Mouse (Mus musculus): ENCODE data around the gene Igsf8. TPM values are rescaled to one million over a fixed set of nuclear protein-coding genes. Genes with fewer than 3 reads are reported as not detected.
A peak's percentile ranks its signal among the peaks of the same experiment; 100 is the strongest.

Gene Igsf8
- total RNA-seq (2014; fragmentation: Nextera tagmentation) (9.3 and 23.6 TPM in 2 replicates), total RNA-seq (2017) (9.7 and 16.4 TPM in 2 replicates)

DNA sequence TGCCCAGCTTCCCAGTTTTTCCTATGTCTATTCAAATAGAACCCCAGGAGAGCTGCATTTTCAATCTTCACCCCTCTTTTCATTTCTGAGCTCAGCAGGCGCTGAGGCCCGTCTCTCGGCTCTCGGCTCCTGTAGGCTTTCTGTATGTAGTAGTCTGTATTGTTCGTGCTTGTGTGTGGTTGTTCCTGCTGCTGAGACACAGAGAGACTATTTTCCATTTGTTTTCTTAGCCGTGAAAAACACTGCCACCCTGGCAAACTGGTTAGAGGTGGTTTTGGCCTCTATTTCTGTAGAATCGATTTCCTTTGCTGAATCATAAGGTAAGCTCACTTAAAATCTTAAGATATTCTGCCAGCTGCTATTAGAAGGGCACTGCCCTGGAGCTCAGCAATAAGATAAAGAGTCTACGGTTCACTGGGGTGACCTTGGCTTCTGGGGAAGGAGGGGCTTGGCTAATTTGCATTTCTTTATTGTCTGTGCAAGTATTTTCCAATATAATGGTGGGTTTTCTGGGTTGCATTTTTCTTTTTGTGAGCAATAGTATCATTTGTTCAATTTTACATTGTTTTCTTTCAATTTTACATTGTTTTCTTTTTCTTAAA, at the start of gene Igsf8:
Gene Igsf8 (plus strand): TSS at position 165 of the 602 bp plus-strand sequence.
- ATAC-seq (replicated peaks; ENCODE audit: low FRiP score, low TSS enrichment, poor library complexity, severe bottlenecking): no peak

DNA sequence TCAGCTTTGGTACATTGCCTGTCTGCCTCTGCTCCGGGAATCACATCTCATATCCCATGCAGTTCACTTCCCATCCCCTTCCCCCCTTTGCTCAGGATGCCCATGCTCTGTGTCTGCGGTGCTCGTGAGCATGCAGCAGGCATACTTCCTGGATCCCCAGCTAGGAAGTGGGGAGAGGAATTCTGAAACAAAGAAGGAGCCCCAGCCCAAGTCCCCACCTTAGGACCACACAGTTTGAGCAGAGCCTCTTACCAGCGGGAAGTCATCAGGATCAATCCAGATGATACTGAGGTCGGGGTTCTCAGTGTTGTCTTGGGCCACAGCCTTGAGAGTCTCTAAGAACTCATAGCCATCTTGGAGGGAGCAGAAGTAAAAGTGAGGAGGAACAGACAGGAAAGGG, 48.7 kb upstream of the Igsf8 start:
- no peak for ATAC-seq (replicated peaks; ENCODE audit: low FRiP score, low TSS enrichment, poor library complexity, severe bottlenecking)

DNA sequence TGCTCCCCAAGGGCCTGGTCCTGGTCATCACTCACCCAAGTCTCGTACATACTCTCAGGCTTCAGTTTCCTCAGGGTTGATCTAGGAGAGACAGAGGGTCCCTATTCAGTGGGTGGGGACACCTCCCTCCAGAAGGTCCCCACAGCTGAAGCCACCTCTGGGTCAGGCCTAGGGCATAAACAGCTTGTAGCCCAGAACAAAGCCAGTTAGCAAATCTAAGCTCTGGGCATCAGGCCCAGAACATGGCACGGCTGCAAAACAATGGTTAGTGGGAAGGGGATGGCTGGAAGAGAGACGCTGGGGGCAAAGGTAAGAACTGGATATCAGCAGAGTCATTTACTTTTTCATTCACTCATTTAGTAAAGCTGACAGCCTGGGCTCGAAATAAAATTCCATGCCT, 47.7 kb upstream of the Igsf8 start:
- no peak for ATAC-seq (replicated peaks; ENCODE audit: low FRiP score, low TSS enrichment, poor library complexity, severe bottlenecking)

DNA sequence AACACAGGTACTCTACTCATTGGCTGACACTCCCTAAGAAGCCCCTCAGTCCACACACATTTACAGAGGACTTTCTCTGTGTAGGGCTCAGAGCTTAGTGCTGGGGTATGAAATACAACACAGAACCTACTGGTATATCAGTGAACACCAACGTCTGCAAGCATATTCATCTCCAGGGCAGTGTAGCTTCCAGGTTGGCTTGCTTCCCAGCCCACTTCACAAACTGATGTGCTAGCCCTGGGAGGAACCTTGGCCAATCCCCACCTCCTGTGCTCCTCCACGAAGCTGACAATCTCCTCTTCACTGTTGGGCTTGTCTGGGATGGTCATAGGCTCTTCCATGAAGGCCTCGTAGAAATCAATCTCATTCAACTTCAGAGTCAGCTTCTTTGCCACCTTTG, 46.7 kb upstream of the Igsf8 start:
- no peak for ATAC-seq (replicated peaks; ENCODE audit: low FRiP score, low TSS enrichment, poor library complexity, severe bottlenecking)

DNA sequence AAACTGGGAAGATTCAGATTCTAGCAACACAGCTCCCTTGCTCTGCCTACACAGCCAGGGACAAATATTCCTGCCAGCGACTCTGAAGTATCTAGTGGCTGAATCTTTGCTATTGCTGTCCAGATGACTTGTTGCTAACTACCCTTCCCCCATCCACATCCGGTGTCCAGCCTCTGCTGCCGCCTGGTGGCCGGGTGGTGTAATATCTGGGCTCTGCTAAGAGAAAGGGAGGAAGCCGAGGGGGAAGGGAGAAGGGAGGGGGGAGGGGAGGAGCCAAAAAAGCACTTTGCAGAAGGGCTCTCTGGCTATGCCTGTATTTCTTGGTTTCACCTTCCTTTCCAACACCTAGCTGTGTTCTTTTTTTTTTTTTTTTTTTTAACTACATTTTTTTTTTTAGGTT, 44.3 kb upstream of the Igsf8 start:
- ATAC-seq (replicated peaks; ENCODE audit: low FRiP score, low TSS enrichment, poor library complexity, severe bottlenecking): peak; percentile 93

DNA sequence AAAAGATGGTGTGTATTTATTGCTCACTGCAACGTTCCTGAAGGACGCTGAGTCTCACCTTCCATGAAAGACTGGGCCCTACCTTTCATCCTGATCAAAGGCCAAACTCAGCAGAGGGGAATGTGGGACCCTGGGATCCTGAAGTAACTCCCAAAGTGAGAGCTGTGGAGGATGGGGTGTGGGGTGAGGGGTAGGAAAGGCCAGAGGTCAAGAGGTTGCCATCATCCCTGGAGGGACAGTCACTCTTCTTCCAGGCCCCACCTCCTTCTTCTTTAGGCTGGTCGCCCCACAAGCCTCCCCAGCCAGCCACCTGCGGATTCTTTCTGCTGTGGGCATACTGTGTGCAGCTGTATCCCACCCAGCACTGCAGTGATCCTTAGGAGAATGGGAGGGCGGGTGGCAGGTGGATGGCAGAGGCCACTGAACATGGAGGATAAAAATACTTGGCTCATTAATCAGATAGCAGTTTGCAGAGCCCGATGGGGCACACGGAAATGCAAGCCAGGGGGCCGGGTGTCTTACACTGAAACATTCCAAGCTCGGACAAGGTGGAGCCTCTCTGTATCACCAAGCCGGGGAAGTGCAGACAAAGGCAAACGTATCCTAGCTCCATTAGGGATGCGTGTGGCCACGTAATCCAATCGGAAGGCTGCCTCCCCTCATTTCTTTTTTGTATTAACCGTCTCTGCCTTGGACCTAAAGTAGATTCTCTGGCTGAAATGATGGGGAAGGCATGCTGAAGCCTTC, 43.1 kb upstream of the Igsf8 start:
- ATAC-seq (replicated peaks; ENCODE audit: low FRiP score, low TSS enrichment, poor library complexity, severe bottlenecking): no peak

DNA sequence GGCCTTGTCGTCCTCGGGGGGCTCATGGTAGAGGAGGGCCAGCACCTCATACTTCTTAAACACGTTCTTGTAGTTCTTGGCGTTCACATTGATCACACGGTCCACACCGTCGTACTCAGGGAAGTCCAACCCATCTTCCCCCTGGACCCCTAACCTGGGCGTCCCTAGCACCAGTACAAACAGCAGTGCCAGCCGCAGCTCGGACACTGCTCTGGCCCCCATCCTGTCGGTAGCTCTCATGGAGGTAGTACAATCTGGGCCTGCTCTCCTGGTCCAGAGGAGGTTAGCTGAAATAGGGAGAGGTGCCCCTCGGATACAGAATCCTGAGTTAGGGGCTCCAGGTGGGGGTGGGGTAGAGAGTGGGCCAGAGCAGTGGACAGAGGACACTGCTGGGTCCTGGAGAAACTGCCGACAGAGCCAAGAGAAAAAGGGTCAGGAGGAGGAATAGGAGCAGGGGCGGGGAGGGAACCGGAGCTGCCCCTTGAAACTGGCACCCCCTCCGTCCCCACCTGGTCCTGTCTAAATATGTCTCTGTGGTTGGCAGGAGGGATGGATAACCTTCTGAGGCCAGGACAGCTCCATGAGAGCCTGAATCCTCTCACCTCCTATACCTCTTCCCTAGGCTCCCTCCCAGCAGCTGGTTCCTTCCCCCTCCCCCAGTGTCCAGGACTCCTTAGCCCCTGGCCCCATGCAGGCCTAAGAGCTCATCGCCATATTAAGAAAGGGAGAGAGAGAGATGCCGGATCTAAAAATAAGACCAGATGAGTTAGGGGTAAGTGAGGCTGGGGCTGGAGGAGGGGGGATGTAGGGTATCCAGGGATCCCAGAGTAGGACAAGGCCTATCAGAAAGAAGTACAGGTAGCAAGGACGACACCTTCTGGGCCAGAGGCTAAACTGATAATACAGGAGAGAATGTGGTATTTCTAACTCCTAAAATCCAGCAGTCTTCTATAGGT, 41.7 kb upstream of the Igsf8 start, which contains the start of gene Casq1:
Gene Casq1 (minus strand): TSS at position 418 of the 956 bp plus-strand sequence.
- ATAC-seq (replicated peaks; ENCODE audit: low FRiP score, low TSS enrichment, poor library complexity, severe bottlenecking): no peak

DNA sequence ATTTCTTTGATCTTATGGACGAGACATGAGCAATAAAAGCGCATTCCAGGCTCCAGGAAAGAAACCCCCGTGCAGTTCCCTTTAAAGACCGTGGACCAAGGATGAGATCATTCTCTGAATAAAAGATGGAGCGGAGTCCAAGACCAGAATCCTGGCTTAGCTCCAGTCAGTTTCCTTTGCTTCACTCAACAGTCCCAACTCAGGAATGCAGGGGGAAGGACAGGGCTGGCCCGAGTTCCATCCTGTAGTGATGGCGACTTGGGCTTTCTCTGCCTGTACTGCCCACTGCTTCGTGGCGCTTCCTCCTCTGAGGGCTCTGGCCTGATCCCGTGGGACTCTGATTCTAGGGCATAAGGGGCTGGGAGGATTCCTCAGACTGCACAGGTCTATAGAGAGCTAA, 41.0 kb upstream of the Igsf8 start:
- no peak for ATAC-seq (replicated peaks; ENCODE audit: low FRiP score, low TSS enrichment, poor library complexity, severe bottlenecking)

DNA sequence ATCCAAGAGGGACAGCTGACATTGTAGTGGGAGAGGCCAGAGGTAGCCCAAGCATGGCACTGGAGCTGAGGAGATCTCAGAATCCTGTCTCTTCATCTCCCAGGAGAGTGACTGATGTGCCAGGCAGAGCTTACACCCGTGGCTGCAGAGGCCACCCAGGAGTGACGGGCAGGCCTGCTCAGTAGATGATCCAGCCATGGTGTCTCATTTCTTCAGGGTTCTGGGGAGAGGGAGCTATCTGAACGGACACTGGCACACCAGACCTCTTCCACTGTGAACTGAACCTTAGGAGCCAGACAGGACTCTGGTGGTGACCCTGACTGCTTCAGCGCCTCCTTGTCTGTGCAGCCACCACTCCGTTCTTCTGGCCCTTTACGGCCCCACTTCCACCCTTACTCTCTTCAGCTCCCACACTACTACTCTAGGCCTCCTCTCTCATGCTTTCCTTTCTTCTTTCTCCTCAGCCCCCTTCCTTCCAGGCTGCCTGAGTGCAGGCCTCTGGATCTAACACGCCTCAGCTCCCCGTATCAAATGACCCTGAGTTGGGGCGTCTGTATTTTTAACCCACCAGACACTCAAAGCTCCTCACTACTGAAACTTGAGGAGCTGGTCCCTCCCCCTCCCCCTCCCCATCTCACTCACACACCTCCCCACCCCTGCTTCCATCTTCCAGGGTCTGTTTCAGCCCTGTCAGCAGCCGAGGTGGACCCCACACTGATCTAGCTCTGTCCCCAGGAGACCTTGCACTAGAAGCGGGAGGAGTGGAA, 40.0 kb upstream of the Igsf8 start:
- no peak for ATAC-seq (replicated peaks; ENCODE audit: low FRiP score, low TSS enrichment, poor library complexity, severe bottlenecking)

DNA sequence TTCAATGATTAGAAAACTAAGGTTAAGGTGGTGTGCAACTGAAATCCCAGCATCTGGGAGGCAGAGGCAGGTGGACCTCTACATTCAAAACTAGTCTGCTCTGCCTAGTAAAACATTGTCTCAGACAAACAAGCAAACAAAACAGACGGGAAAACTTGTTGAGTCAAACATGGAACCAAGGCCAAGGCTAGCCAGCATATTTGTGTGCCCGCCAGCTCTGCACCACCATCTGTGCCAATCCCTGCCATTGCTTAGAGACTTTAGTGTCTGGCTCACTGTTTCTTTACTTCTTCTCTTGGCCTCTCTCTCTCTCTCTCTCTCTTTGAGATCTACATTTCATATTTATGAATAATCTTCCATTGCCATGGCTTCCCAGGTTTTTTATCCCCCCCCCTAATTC, 33.2 kb upstream of the Igsf8 start:
- ATAC-seq (replicated peaks; ENCODE audit: low FRiP score, low TSS enrichment, poor library complexity, severe bottlenecking): no peak

DNA sequence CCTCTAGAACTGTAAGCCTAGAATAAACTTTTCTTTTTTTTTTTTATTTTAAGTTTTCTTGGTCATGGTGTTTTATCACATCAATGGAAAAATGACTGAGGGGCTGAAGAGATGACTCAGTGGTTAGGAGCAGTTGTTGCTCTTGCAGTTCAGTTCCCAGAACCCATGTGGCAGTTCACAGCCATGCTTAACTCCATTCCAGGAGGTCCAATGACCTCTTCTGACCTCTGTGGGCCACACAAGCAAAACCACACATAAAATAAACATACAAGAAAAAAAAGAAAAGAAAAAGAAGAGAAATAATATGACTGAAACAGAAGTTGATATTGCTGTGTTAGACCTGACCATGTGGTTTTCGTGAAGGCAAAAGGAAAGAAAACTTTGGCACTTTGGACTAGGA, 32.2 kb upstream of the Igsf8 start:
- ATAC-seq (replicated peaks; ENCODE audit: low FRiP score, low TSS enrichment, poor library complexity, severe bottlenecking): no peak

DNA sequence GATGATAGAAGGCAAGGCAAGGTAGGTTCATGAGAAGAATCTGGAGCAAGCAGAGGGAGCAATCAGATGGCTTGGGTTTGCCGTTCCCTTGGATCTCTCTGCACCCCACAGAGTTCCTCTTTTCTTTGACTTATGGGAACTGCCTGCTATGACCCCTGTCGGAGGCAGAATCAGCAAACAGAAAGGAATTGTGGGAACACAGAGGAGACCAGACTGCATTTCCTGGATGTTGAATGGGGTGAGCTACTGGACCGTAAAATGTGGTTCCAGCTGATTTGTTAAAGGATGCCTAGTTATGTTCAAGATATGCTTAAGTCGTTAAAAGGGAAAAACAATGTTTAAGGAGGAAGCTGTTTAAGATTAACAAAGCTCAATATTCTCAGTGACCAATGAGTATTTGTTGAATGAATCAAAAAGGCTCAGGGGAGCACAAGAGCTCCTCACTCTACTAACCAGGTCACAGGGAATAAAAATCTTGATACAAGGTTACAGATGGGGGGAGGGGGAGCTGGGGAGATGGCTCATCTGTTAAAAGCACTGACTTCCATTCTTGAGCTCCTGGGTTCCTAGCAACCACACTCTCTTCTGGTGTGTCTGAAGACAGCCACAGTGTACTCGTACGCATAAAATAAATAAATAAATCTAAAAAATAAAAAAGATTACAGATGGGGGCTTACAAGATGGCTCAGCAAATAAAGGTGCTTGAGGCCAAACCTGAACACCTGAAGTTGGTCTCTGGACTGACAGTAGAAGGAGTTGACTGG, 20.3 kb upstream of the Igsf8 start:
- ATAC-seq (replicated peaks; ENCODE audit: low FRiP score, low TSS enrichment, poor library complexity, severe bottlenecking): no peak

DNA sequence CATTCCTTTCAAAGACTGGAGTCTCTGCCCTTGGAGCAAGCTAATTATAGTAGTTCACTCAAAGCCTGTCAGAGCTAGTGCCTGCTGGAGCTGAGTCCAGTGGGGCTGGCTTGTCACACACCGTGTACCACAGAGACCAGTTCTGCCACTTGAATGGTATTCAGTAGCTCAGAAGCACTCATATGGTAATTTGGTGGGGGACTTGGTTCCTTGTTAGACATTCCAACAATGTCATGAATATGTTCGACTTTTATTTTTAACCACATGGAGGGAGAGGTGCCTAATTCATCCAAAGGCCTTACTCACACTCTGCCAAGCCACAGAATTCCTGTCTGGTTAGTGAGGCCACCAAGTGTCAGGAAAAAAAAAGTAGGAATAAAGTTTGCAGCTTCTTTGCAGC, 19.0 kb upstream of the Igsf8 start:
- no peak for ATAC-seq (replicated peaks; ENCODE audit: low FRiP score, low TSS enrichment, poor library complexity, severe bottlenecking)

DNA sequence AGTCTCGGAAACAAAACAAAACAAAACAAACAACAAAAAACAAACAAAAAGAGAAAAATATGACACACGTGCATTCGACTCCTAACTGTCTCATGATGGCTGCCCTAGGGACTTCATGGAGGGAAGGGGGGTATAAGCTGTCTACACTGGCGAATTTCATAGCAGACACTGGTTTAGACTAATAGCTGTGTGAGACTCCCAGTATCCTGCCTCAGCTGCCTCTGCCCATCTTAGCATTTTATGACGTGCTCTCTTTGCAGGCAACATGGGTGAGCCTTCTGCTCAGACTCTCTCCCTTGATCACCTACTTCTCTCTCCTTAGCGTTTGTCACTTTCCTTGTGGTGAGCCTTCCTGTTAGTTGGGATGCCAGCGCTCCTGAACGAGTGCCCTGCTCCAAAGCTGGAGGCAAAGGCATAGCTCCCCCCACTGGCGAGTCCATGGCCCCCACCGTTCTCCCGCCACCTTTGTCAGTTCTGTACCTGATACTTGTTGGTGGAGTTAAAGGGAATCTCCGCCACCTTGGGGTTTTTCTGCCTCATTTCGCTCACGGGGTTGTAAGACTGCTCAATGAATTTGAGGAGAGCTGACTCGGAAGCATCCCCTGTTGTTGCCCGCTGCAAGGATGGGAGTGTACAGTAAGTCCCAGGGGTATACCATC, 17.8 kb upstream of the Igsf8 start:
- ATAC-seq (replicated peaks; ENCODE audit: low FRiP score, low TSS enrichment, poor library complexity, severe bottlenecking): no peak

DNA sequence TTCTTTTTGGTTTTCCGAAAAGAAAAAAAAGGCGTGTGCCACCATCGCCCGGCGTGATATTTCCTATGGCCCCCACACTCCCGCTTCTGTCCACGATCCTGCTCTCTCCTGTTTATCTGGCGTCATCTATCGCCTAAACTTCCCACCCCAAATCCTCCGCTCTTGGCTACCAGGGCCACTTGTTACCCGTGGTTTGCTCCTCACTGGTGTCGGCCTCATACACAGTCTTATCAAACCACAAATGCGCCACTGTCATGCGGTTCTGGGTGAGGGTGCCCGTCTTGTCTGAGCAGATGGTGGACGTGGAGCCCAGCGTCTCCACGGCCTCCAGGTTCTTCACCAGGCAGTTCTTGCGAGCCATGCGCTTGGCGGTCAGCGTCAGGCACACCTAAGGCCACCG, 16.8 kb upstream of the Igsf8 start:
- ATAC-seq (replicated peaks; ENCODE audit: low FRiP score, low TSS enrichment, poor library complexity, severe bottlenecking): peak; percentile 64

DNA sequence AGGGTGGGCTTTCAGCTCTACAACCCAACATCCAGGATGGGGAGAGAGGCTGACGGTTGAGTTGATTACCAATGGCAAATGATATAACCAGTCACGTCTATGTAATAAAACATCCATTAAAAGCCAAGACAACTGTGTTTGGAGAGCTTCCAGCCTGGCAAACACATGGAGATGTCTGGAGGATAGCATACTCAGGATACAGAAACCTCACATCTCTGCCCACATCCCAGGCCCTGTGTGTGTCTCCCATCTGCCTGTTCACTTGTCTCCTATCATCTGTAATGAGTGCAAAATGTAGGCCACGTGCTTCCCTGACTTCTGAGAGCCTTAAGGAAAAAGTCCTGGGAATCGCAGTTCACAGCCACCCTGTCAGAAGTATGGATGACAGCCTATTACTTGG, 14.2 kb upstream of the Igsf8 start:
- ATAC-seq (replicated peaks; ENCODE audit: low FRiP score, low TSS enrichment, poor library complexity, severe bottlenecking): no peak

DNA sequence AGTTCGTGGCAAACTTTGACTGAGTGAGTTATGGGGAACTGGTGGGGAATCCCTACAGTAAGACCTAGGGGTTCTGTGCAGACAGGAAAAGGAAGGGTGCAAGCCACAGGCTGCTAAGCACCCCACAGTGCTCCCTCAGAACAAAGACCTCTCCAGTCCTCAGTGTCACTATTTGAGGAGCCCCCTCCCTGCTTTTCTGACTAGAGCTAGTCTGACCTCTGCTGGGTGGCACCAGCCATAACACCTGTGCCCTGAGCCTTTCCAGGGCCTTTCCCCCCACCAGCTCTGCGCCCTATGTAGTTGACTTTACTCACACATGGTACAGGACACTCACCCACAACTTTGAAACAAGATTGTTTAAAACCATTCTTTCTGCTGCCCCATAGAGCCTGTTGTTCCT, 13.8 kb upstream of the Igsf8 start:
- 0 out of 2 replicates have a peak, but pooled peaks have one; percentile 42 for ATAC-seq (replicated peaks; ENCODE audit: low FRiP score, low TSS enrichment, poor library complexity, severe bottlenecking)

DNA sequence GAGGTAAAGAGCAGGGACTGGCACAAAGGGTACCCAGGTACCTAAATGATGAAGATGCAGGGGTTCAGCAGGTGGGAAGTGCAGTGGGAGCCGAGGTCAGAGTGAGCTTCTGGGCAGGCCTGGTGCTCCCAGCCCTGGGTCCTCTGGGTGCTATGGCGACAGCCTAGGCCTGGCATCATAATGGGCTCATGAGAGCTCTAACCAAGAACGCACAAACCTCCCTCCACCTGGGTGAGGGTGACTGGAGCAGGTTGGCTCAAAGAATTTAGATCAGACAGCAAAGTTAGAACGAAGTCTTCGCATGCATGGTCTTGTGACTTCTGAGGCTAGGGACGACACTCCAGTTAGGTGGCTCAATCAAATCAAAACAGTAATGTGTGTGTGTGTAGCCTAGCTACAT, 3.1 kb upstream of the Igsf8 start, which contains the start of gene Atp1a4:
Gene Atp1a4 (minus strand): TSS at position 101 of the 400 bp plus-strand sequence.
- ATAC-seq (replicated peaks; ENCODE audit: low FRiP score, low TSS enrichment, poor library complexity, severe bottlenecking): no peak
